ENCODE assay signal across 34 mouse cellular contexts in genomic region chr3:40760746-40761145, GRCm38 (mm10). TPM values are rescaled to one million over a fixed set of nuclear protein-coding genes. Genes with fewer than 3 reads are reported as not detected.
A peak's percentile ranks its signal among the peaks of the same experiment; 100 is the strongest.
DNase-seq lines count a peak whose midpoint lies in the region; ATAC-seq and TF ChIP-seq lines count a peak whose summit lies in the region.
"Had no signal": no experiment of that assay in that cellular context is flagged by ENCODE, and none has a peak within 500 bp of the region (broad histone marks: within the 10 kb centered on the region; RNA-seq: fewer than 3 reads in every experiment).

No protein-coding gene starts in this region.

- TF ChIP-seq POLR2A in CH12.LX (IDR thresholded peaks at IDR 0.05; ENCODE audit: low read depth, low read length) (no peak), myocyte (IDR thresholded peaks at IDR 0.05; ENCODE audit: insufficient read length, low read depth) (no peak)
- no peak for TF ChIP-seq POLR2A in embryonic fibroblast, embryonic 13.5 days (IDR thresholded peaks at IDR 0.05; ENCODE audit: low read depth, low read length)

- no peak for TF ChIP-seq CTCF in CH12.LX (conservative IDR thresholded peaks at IDR 0.05 in 1 of 2, IDR thresholded peaks at IDR 0.05 in 1 of 2; ENCODE audit: low read depth in 2 of 2, low read length in 2 of 2)
- TF ChIP-seq CTCF in embryonic fibroblast, embryonic 13.5 days (IDR thresholded peaks at IDR 0.05; ENCODE audit: borderline replicate concordance, insufficient read depth, low read length): no peak

- no peak for TF ChIP-seq RAD21 in CH12.LX (IDR thresholded peaks at IDR 0.05; ENCODE audit: low read depth, low read length)

- 94% methylated on average over 3 of the region's 3 CpGs for WGBS in hindbrain, embryonic 14.5 days
- WGBS in midbrain, embryonic 13.5 days: 91% methylated on average over 3 of the region's 3 CpGs

- H3K79me2 ChIP-seq in CH12.LX (replicated peaks; ENCODE audit: control insufficient read depth, extremely low read depth, insufficient read depth, poor library complexity, severe bottlenecking) (no peaks in the 10 kb centered on the region), myocyte (ENCODE audit: control insufficient read depth, insufficient read depth) (no peaks in the 10 kb centered on the region)

- ATAC-seq in hindbrain, embryonic 14.5 days (ENCODE audit: low FRiP score): no peak
- ATAC-seq in midbrain, embryonic 13.5 days: no peak
- ATAC-seq: forebrain, embryonic 13.5 days; forebrain, embryonic 16.5 days; hindbrain, embryonic 16.5 days; intestine, postnatal 0 days had no signal

- no peak for TF ChIP-seq EP300 in CH12.LX (IDR thresholded peaks at IDR 0.05; ENCODE audit: low read length)

- H3K4me1 ChIP-seq in CH12.LX (ENCODE audit: control insufficient read depth in 1 of 2, insufficient read depth in 2 of 2): peaks cover 2 to 11% of the 10 kb centered on the region in 2 experiments; a peak in 3 of 4 replicates
- no peaks in the 10 kb centered on the region; the same call in 1 of the 2 replicates for H3K4me1 ChIP-seq in embryonic fibroblast, embryonic 13.5 days (ENCODE audit: control insufficient read depth, insufficient read depth, low read length)
- H3K4me1 ChIP-seq in hindbrain, embryonic 14.5 days (replicated peaks; ENCODE audit: control insufficient read depth, insufficient read depth, low read length): no peaks in the 10 kb centered on the region
- no peaks in the 10 kb centered on the region for H3K4me1 ChIP-seq in midbrain, embryonic 13.5 days (replicated peaks)
- H3K4me1 ChIP-seq: embryonic facial prominence, embryonic 10.5 days; embryonic facial prominence, embryonic 13.5 days; forebrain, embryonic 10.5 days; forebrain, embryonic 13.5 days; heart, embryonic 10.5 days; heart, embryonic 13.5 days; hindbrain, embryonic 12.5 days had no signal

- no peaks in the 10 kb centered on the region for H3K9me3 ChIP-seq in CH12.LX (replicated peaks; ENCODE audit: low read length)
- no peaks in the 10 kb centered on the region for H3K9me3 ChIP-seq in hindbrain, embryonic 14.5 days (ENCODE audit: control insufficient read depth, low read length)
- no peaks in the 10 kb centered on the region for H3K9me3 ChIP-seq in midbrain, embryonic 13.5 days
- H3K9me3 ChIP-seq: embryonic facial prominence, embryonic 10.5 days; embryonic facial prominence, embryonic 13.5 days; forebrain, embryonic 10.5 days; forebrain, embryonic 13.5 days; heart, embryonic 10.5 days; heart, embryonic 13.5 days; hindbrain, embryonic 12.5 days had no signal

- no peak overlapping the region; the same call in 1 of the 2 replicates for H3K9ac ChIP-seq in CH12.LX (ENCODE audit: insufficient read depth, low read depth)
- H3K9ac ChIP-seq in hindbrain, embryonic 14.5 days: no peak overlapping the region
- no peak overlapping the region for H3K9ac ChIP-seq in midbrain, embryonic 13.5 days (replicated peaks)
- H3K9ac ChIP-seq: embryonic facial prominence, embryonic 13.5 days; forebrain, embryonic 13.5 days; heart, embryonic 13.5 days; hindbrain, embryonic 12.5 days had no signal

- no peaks in the 10 kb centered on the region for H3K36me3 ChIP-seq in CH12.LX (replicated peaks in 1 of 2; ENCODE audit: control insufficient read depth in 1 of 2, insufficient read depth in 1 of 2, low read length in 1 of 2)
- H3K36me3 ChIP-seq in myocyte (ENCODE audit: control insufficient read depth, insufficient read depth): peaks cover 53% of the 10 kb centered on the region
- H3K36me3 ChIP-seq in hindbrain, embryonic 14.5 days (replicated peaks; ENCODE audit: control insufficient read depth, insufficient read depth): peaks cover 74% of the 10 kb centered on the region
- peaks cover 61% of the 10 kb centered on the region for H3K36me3 ChIP-seq in midbrain, embryonic 13.5 days
- H3K36me3 ChIP-seq: embryonic facial prominence, embryonic 13.5 days had no signal

- H3K27me3 ChIP-seq in CH12.LX (replicated peaks) (no peaks in the 10 kb centered on the region), myocyte (ENCODE audit: control insufficient read depth, insufficient read depth, insufficient read length) (no peaks in the 10 kb centered on the region)
- no peaks in the 10 kb centered on the region for H3K27me3 ChIP-seq in hindbrain, embryonic 14.5 days (ENCODE audit: control insufficient read depth, insufficient read depth, low read length)
- H3K27me3 ChIP-seq in midbrain, embryonic 13.5 days: no peaks in the 10 kb centered on the region
- H3K27me3 ChIP-seq: embryonic facial prominence, embryonic 13.5 days; forebrain, embryonic 13.5 days; heart, embryonic 13.5 days; hindbrain, embryonic 12.5 days; Patski had no signal

- intact Hi-C loops in heart, postnatal 14 days (cut with DNase I): no loop called here

- dilution Hi-C loops in CH12.LX (cut with MboI; ENCODE audit: extremely low pct_ligation_motif_present, extremely low pct_unique_long_range_greater_than_20kb, low sequenced_read_pairs): no loop called here

- H3K27ac ChIP-seq in CH12.LX (ENCODE audit: insufficient read depth, low read depth): no peak overlapping the region
- peak overlapping the region; percentile 51 for H3K27ac ChIP-seq in embryonic fibroblast, embryonic 13.5 days (ENCODE audit: insufficient read depth, low read length)
- H3K27ac ChIP-seq in hindbrain, embryonic 14.5 days: no peak overlapping the region
- H3K27ac ChIP-seq in midbrain, embryonic 13.5 days: no peak overlapping the region
- H3K27ac ChIP-seq: embryonic facial prominence, embryonic 10.5 days; embryonic facial prominence, embryonic 13.5 days; forebrain, embryonic 10.5 days; forebrain, embryonic 13.5 days; heart, adult 2 months; heart, embryonic 10.5 days; heart, embryonic 13.5 days; hindbrain, embryonic 12.5 days had no signal

- in situ Hi-C loops in CH12.LX (cut with MboI; ENCODE audit: low pct_ligation_motif_present, low pct_unique_long_range_greater_than_20kb, low sequenced_read_pairs): no loop called here

- peak; percentile 15 for DNase-seq in CD4-positive helper T cell, adult 2 months (ENCODE audit: low read depth, low spot score)
- DNase-seq in CH12.LX (ENCODE audit: extremely low read depth): no peak
- DNase-seq in heart, postnatal 14 days: no peak
- DNase-seq in adrenal gland, postnatal 4 days (ENCODE audit: low spot score in 2 of 2): no peak
- no peak for DNase-seq in hindbrain, embryonic 14.5 days (ENCODE audit: low spot score)
- DNase-seq: adrenal gland, adult 8-10 months; adrenal gland, postnatal 25 days; cerebellum, adult 18-20 months; cerebellum, adult 9-10 months; cerebellum, postnatal 14 days; embryo, embryonic 11 days; gastrocnemius, postnatal 10 days; gastrocnemius, postnatal 36 days; heart, adult 2 months; kidney, adult 2 months had no signal

- no peak overlapping the region for H3K4me3 ChIP-seq in CH12.LX (replicated peaks in 1 of 3; ENCODE audit: low read depth in 2 of 3, low read length in 2 of 3, poor library complexity in 1 of 3)
- H3K4me3 ChIP-seq in embryonic fibroblast, embryonic 13.5 days (ENCODE audit: insufficient read depth, low read length): no peak overlapping the region
- no peak overlapping the region for H3K4me3 ChIP-seq in myocyte
- H3K4me3 ChIP-seq in hindbrain, embryonic 14.5 days (replicated peaks; ENCODE audit: low read length): no peak overlapping the region
- no peak overlapping the region for H3K4me3 ChIP-seq in midbrain, embryonic 13.5 days (replicated peaks)
- H3K4me3 ChIP-seq: embryonic facial prominence, embryonic 10.5 days; embryonic facial prominence, embryonic 13.5 days; forebrain, embryonic 10.5 days; forebrain, embryonic 13.5 days; heart, adult 2 months; heart, embryonic 10.5 days; heart, embryonic 13.5 days; hindbrain, embryonic 12.5 days had no signal

- H3K4me2 ChIP-seq in CH12.LX (ENCODE audit: insufficient read depth, low read depth, poor library complexity, severe bottlenecking) (peak overlapping the region; percentile 59), myocyte (ENCODE audit: low read depth) (peak overlapping the region; percentile 56)
- no peak overlapping the region for H3K4me2 ChIP-seq in hindbrain, embryonic 14.5 days (replicated peaks)
- H3K4me2 ChIP-seq in midbrain, embryonic 13.5 days (replicated peaks): no peak overlapping the region
- H3K4me2 ChIP-seq: embryonic facial prominence, embryonic 13.5 days; forebrain, embryonic 13.5 days; heart, embryonic 13.5 days; hindbrain, embryonic 12.5 days had no signal

- no peak overlapping the region for H3ac ChIP-seq in myocyte (ENCODE audit: control insufficient read depth, insufficient read length)

RNA-seq across cellular contexts. Expression of gene Hspa4l, which starts 16.5 kb away (rescaled TPM):
- total RNA-seq in CH12.LX (2012; rRNA removed): 4.4 and 5.3 TPM in 2 replicates
- 1.7 and 2.1 TPM in 2 replicates for total RNA-seq in CH12.LX (2014; rRNA removed)
- 2.3 and 3.8 TPM in 2 replicates for polyA plus RNA-seq in CH12.LX (2012; ENCODE audit: insufficient read length, low read depth)
- 21.8 and 25.6 TPM in 2 replicates for polyA plus RNA-seq in embryonic fibroblast, embryonic 13.5 days (2011; ENCODE audit: insufficient read length, low read depth, missing spikeins)
- polyA plus RNA-seq in myocyte (2012; fragmentation: generic; extraction: Trizol): 15.3 TPM
- total RNA-seq in heart, postnatal 14 days (2021): 10 to 100 TPM; 34.7 to 40.4 TPM
- 10 to 100 TPM; 21.2 to 24.6 TPM for total RNA-seq in adrenal gland, postnatal 4 days (2021)
- 56.0 and 65.4 TPM in 2 replicates for polyA plus RNA-seq in hindbrain, embryonic 14.5 days (2014; fragmentation: Nextera tagmentation; extraction: Ambion mirVana)
- 55.6 and 60.1 TPM in 2 replicates for polyA plus RNA-seq in midbrain, embryonic 13.5 days (2015; fragmentation: Nextera tagmentation; extraction: Ambion mirVana)

RNA-seq across cellular contexts. Expression of gene Plk4, which starts 39.1 kb away (rescaled TPM):
- 39.2 and 41.1 TPM in 2 replicates for total RNA-seq in CH12.LX (2012; rRNA removed)
- 43.2 and 46.0 TPM in 2 replicates for total RNA-seq in CH12.LX (2014; rRNA removed)
- polyA plus RNA-seq in CH12.LX (2012; ENCODE audit: insufficient read length, low read depth): 36.3 and 39.0 TPM in 2 replicates
- polyA plus RNA-seq in embryonic fibroblast, embryonic 13.5 days (2011; ENCODE audit: insufficient read length, low read depth, missing spikeins): 35.4 and 38.8 TPM in 2 replicates
- 5.5 TPM for polyA plus RNA-seq in myocyte (2012; fragmentation: generic; extraction: Trizol)
- 1 to 10 TPM; 3.3 to 7.4 TPM for total RNA-seq in heart, postnatal 14 days (2021)
- total RNA-seq in adrenal gland, postnatal 4 days (2021): 10 to 100 TPM; 17.1 to 23.8 TPM
- 12.5 and 14.5 TPM in 2 replicates for polyA plus RNA-seq in hindbrain, embryonic 14.5 days (2014; fragmentation: Nextera tagmentation; extraction: Ambion mirVana)
- 23.2 and 24.1 TPM in 2 replicates for polyA plus RNA-seq in midbrain, embryonic 13.5 days (2015; fragmentation: Nextera tagmentation; extraction: Ambion mirVana)

RNA-seq across cellular contexts. Expression of gene Slc25a31, which starts 52.1 kb away (rescaled TPM):
- not detected in 2 replicates for total RNA-seq in CH12.LX (2012; rRNA removed)
- total RNA-seq in CH12.LX (2014; rRNA removed): not detected in 2 replicates
- polyA plus RNA-seq in CH12.LX (2012; ENCODE audit: insufficient read length, low read depth): not detected in 2 replicates
- polyA plus RNA-seq in embryonic fibroblast, embryonic 13.5 days (2011; ENCODE audit: insufficient read length, low read depth, missing spikeins): not detected in 2 replicates
- not detected for polyA plus RNA-seq in myocyte (2012; fragmentation: generic; extraction: Trizol)
- total RNA-seq in heart, postnatal 14 days (2021): under 1 TPM in 1 of 2 experiments, not detected in 1; 0.39 TPM
- total RNA-seq in adrenal gland, postnatal 4 days (2021): under 1 TPM in 1 of 2 experiments, not detected in 1; 0.14 TPM
- polyA plus RNA-seq in hindbrain, embryonic 14.5 days (2014; fragmentation: Nextera tagmentation; extraction: Ambion mirVana): 0.44 and 0.59 TPM in 2 replicates
- polyA plus RNA-seq in midbrain, embryonic 13.5 days (2015; fragmentation: Nextera tagmentation; extraction: Ambion mirVana): 0.34 and 0.48 TPM in 2 replicates
- total RNA-seq: common myeloid progenitor, adult 5-6 weeks; gastrocnemius, adult 18-20 months; gastrocnemius, postnatal 10 days; gastrocnemius, postnatal 36 days; granulocyte monocyte progenitor cell, adult 5-6 weeks; hematopoietic stem cell, adult 5-6 weeks had no signal
- polyA plus RNA-seq: C2C12; embryonic facial prominence, embryonic 10.5 days; intestine, postnatal 0 days; Patski had no signal

Comparison
In these comparisons a context has a peak if more than half of its experiments do, and no peak if none do; other contexts are left out.
1. H3K4me2 ChIP-seq: peak in CH12.LX (single experiment) and myocyte (single experiment); none in hindbrain, embryonic 14.5 days (single experiment) and midbrain, embryonic 13.5 days (single experiment).